Mouse (Mus musculus) cortical plate, adult 2 months (tissue): ENCODE measurements at regions not wholly inside any gene's neighbourhood (a gene's known extent, or its start where the extent isn't known, plus 50 kb on each side); places are given as distances from the start of the nearest gene placed in this dataset.

Experiments used
- CTCF ChIP-seq: fragments of 200-500 bp; IDR thresholded peaks from 2 replicates; pipeline ENCODE4 v1.5.1; 2011; ENCODE audit warnings: mild to moderate bottlenecking, control low read depth, low read length; ENCODE audit not compliant: insufficient read depth; ENCODE audit errors: extremely low read depth
- POLR2A ChIP-seq: fragments of 200-500 bp; IDR thresholded peaks from 2 replicates; pipeline ENCODE4 v1.6.1; 2011; ENCODE audit warnings: mild to moderate bottlenecking, low read length, control low read depth; ENCODE audit not compliant: insufficient read depth; ENCODE audit errors: extremely low read depth

GRCm38 (mm10) chr13:103484092-103484491 lies 149.8 kb upstream of the Mast4 start:
- no peak for TF ChIP-seq POLR2A
- TF ChIP-seq CTCF: no peak
